Mouse (Mus musculus): ENCODE measurements around the gene Cbln3.

Cbln3 gene

DNA sequence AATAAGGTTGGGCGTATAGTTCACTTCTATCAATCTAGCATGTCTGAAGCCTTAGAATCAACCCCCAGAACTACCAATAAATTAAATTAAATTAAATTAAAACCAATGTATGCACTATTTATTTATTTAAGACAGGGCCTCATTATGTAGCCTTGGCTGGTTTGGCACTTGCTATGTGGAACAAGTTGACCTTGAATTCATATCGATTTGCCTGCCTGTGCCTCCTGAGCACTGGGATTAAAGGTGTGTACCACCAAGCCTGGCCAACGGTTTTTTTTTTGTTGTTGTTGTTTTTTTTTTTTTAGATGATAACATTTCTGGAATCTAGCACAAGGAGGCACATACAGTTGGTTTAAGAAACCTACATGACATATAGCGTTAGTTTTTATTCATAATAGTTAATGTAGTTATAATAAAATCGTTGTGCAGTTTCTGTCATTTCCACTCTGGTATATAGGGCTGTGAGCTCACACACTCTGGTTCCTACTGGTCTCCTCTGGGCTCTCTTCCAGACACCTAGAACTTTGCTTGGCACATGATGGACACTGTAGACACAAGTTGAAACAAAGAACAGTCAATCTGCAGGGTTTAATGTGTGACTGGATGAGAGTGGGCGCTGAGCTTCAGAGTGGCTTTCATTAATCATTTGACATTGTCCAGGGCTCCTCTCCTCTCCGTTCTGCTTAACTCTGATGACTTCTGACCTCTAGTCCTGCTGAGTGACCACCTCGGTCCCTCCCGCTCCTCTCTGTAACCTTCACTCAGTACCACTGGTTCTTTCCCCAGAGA lies 38.5 kb downstream of the Cbln3 start:
- no peak for DNase-seq

GRCm38 (mm10) chr14:55842794-55843193 lies 41.4 kb downstream of the Cbln3 start:
- DNase-seq, result no peak

DNA sequence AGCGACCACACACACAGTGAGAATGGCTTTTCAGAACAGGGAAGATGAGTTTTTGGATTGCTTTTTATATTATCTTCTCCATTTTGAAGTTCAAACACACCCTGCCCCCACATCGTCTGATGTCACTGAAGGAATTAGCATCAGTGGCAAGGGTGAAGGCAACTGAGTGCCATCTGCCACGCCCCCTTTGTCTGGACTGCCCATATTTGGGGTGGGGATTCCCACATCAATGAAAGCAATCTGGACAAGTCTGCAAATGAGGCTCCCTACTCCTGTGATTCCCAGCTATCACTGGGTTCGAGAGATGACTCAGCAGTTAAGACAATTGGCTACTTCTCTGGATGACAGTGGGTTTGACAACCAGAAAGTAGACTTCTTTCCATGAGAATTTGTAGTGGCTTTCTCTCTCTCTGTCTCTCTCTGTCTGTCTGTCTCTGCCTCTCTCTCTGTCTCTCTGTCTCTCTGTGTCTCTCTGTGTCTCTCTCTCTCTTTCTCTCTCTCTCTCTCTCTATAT lies 43.3 kb downstream of the Cbln3 start:
- DNase-seq, result no peak

DNA sequence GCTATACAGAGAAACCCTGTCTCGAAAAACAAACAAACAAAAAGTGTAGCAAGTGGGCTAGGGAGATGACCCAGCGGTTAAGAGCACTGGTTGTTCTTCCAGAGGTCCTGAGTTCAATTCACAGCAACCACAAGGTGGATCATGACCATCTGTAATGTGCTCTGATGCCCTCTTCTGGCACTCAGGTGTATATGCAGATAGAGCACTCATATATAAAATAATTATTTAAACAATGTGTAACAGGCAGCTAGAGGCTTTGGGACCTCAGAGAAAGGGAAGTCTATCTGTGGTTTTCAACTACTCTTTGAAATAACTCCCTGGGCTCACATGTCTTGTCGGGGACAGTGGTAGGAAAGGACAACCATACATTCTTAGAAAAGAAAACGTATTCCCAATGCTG lies 45.5 kb downstream of the Cbln3 start:
- no peak for DNase-seq

DNA sequence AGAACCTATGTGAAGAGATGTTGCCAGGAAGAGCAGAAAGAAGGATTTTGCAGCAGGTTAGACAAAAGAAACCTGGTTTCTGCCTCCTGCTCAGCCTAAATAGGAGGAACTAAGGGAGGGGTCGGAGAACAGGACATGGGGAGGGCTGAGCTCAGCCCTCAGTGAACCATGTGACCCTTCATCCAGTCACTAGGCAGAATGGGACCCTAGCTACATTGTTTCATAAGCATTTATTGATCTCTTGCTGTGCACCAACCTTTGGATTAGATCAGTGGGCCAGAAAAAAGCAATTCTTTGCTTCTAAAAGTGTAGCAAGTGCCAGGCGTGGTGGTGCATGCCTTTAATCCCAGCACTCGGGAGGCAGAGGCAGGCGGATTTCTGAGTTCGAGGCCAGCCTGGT lies 45.9 kb downstream of the Cbln3 start:
- no peak for DNase-seq

GRCm38 (mm10) chr14:55834808-55835533 lies 49.2 kb downstream of the Cbln3 start:
- DNase-seq, result peak; percentile 91

GRCm38 (mm10) chr14:55833126-55833525 lies 51.1 kb downstream of the Cbln3 start:
- DNase-seq, result peak; percentile 74

- DNase-seq, result peak; percentile 71
These were observed 53.9 kb downstream of the Cbln3 start for GRCm38 (mm10) chr14:55830331-55830730.

DNA sequence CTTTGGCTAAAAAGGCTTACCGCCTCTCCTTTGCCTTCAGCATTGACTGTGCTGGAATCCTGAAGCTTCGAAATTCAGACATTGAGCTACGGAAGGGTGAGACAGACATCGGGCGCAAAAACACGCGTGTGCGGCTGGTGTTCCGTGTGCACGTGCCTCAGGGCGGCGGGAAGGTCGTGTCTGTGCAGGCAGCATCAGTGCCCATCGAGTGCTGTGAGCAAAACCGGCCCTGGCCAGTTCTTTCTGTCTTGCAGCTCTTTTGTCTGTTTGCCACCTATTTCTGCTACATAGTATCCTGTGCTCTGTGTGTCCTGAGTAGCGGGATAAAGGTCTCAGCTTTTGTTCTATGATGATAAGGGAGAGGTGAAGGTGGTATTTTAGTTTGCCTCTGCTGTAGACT lies 54.3 kb downstream of the Cbln3 start:
- peak; percentile 83 for DNase-seq

Measured in heart, adult 11 months (tissue).